Mouse (Mus musculus): ENCODE measurements around the gene Rph3a.

- TF ChIP-seq POLR2A (IDR thresholded peaks at IDR 0.05; ENCODE audit: control insufficient read depth, low read depth, low read length) (no peak), CTCF (IDR thresholded peaks at IDR 0.05; ENCODE audit: control insufficient read depth, insufficient read depth, insufficient replicate concordance, low read depth, low read length) (no peak)
These were observed 40.2 kb downstream of the Rph3a start for GRCm38 (mm10) chr5:120969703-120970102.

Measured in testis, adult 2 months (tissue).